Mouse (Mus musculus) adrenal gland, postnatal 25 days (tissue): ENCODE data around the gene Sun5. TPM values are rescaled to one million over a fixed set of nuclear protein-coding genes. Genes with fewer than 3 reads are reported as not detected.

Experiments used
- DNase-seq: peaks from one replicate; pipeline ENCODE4 v3.0.0; 2021; ENCODE audit warnings: mixed read lengths
- total RNA-seq: library from RNA; stranded (reverse); gene quantifications from 2 replicates; pipeline ENCODE4 v1.2.3, GENCODE M21; 2021

Sun5 gene
- total RNA-seq, 1 experiment from 2014 or later = not detected

GRCm38 (mm10) chr2:153808841-153809240 lies 62.0 kb downstream of the Sun5 start:
- no peak for DNase-seq

- DNase-seq = peak; percentile 34
These were observed 62.7 kb downstream of the Sun5 start for GRCm38 (mm10) chr2:153808146-153808545.

GRCm38 (mm10) chr2:153807464-153807863 lies 63.4 kb downstream of the Sun5 start:
- peak; percentile 77 for DNase-seq

Other genes with a start within 250 kb of the Sun5 start
- 39.0 and 44.0 TPM in 2 replicates for gene Commd7, start 238.3 kb downstream of the Sun5 start, total RNA-seq
- 4.2 and 4.4 TPM in 2 replicates for gene Dnmt3b, start 221.6 kb downstream of the Sun5 start, total RNA-seq
- not detected in 2 replicates for gene Dnmt3c, start 174.4 kb downstream of the Sun5 start, total RNA-seq
- 66.2 and 108 TPM in 2 replicates for gene Mapre1, start 129.8 kb downstream of the Sun5 start, total RNA-seq
- gene Efcab8, start 91.2 kb downstream of the Sun5 start, total RNA-seq = 0.27 TPM in 1 of 2 replicates, not detected in the other
- not detected in 2 replicates for gene Bpifb2, start 4.0 kb upstream of the Sun5 start, total RNA-seq
- 6.3 and 7.2 TPM in 2 replicates for gene Bpifb6, start 29.3 kb upstream of the Sun5 start, total RNA-seq
- not detected in 2 replicates for gene Bpifb3, start 47.1 kb upstream of the Sun5 start, total RNA-seq
- not detected in 2 replicates for gene Bpifb4, start 67.1 kb upstream of the Sun5 start, total RNA-seq
- gene Bpifa6, start 103.9 kb upstream of the Sun5 start, total RNA-seq = not detected in 2 replicates
- gene Bpifa2, start 137.2 kb upstream of the Sun5 start, total RNA-seq = 0.43 TPM in 1 of 2 replicates, not detected in the other